Comparison of ENCODE assay signal across 21 mouse cellular contexts in genomic region chr16:91732816-91733215, GRCm38 (mm10). TPM values are rescaled to one million over a fixed set of nuclear protein-coding genes. Genes with fewer than 3 reads are reported as not detected.
DNase-seq lines count a peak whose midpoint lies in the region; ATAC-seq and TF ChIP-seq lines count a peak whose summit lies in the region.
"Had no signal": no experiment of that assay in that cellular context is flagged by ENCODE, and none has a peak within 500 bp of the region (broad histone marks: within the 10 kb centered on the region; RNA-seq: fewer than 3 reads in every experiment).

No protein-coding gene starts in this region.

- TF ChIP-seq CTCF in forebrain, postnatal 0 days (IDR thresholded peaks at IDR 0.05; ENCODE audit: low read depth) = no peak
- no peak for TF ChIP-seq CTCF in bone marrow macrophage, adult 2 months (IDR thresholded peaks at IDR 0.05; ENCODE audit: low read depth, low read length)

- no peak for TF ChIP-seq POLR2A in bone marrow macrophage, adult 2 months (IDR thresholded peaks at IDR 0.05; ENCODE audit: borderline replicate concordance, low read depth, low read length)

- peaks cover 28% of the 10 kb centered on the region for H3K4me1 ChIP-seq in forebrain, postnatal 0 days (ENCODE audit: insufficient read depth)
- H3K4me1 ChIP-seq in forebrain, embryonic 16.5 days (replicated peaks; ENCODE audit: control insufficient read depth, insufficient read depth, low read length) = peaks cover 48% of the 10 kb centered on the region
- peaks cover 50% of the 10 kb centered on the region for H3K4me1 ChIP-seq in bone marrow macrophage, adult 2 months (ENCODE audit: control insufficient read depth, insufficient read depth, low read length)

- no peaks in the 10 kb centered on the region for H3K36me3 ChIP-seq in forebrain, postnatal 0 days (ENCODE audit: insufficient read depth)
- no peaks in the 10 kb centered on the region for H3K36me3 ChIP-seq in forebrain, embryonic 16.5 days (ENCODE audit: control insufficient read depth, insufficient read depth)
- H3K36me3 ChIP-seq: embryonic facial prominence, embryonic 10.5 days; embryonic facial prominence, embryonic 12.5 days; G1E had no signal

- H3K9me3 ChIP-seq in forebrain, postnatal 0 days (ENCODE audit: low read length) = no peaks in the 10 kb centered on the region
- no peaks in the 10 kb centered on the region for H3K9me3 ChIP-seq in forebrain, embryonic 16.5 days (ENCODE audit: control insufficient read depth, low read length)
- H3K9me3 ChIP-seq: embryonic facial prominence, embryonic 10.5 days; embryonic facial prominence, embryonic 12.5 days; G1E had no signal

- no peaks in the 10 kb centered on the region for H3K27me3 ChIP-seq in forebrain, postnatal 0 days (ENCODE audit: insufficient read depth, low read length)
- H3K27me3 ChIP-seq in forebrain, embryonic 16.5 days (replicated peaks; ENCODE audit: control insufficient read depth, insufficient read depth, low read length) = no peaks in the 10 kb centered on the region
- H3K27me3 ChIP-seq: embryonic facial prominence, embryonic 12.5 days; Patski had no signal

- peak overlapping the region; percentile 61; the same call in 1 of the 2 replicates for H3K4me2 ChIP-seq in forebrain, postnatal 0 days (ENCODE audit: low read depth)
- no peak overlapping the region for H3K4me2 ChIP-seq in forebrain, embryonic 16.5 days (ENCODE audit: low read length)
- H3K4me2 ChIP-seq: embryonic facial prominence, embryonic 12.5 days had no signal

- DNase-seq in forebrain, postnatal 0 days = no peak
- DNase-seq in 3T3-L1 (ENCODE audit: low read depth, low spot score) (peak; percentile 18), 416B (ENCODE audit: low read depth) (peak; percentile 61)
- DNase-seq in right cerebral cortex, adult 18-20 months = no peak
- no peak for DNase-seq in adrenal gland, postnatal 36 days
- no peak for DNase-seq in gastrocnemius, postnatal 4 days (ENCODE audit: low spot score in 2 of 2)
- DNase-seq: adrenal gland, adult 8-10 months; adrenal gland, postnatal 14 days; cerebellum, adult 11-12 months; cerebellum, adult 2 months; cerebellum, adult 9-10 months; cerebellum, postnatal 10 days; cerebellum, postnatal 25 days had no signal

- no peak overlapping the region for H3K27ac ChIP-seq in forebrain, postnatal 0 days (ENCODE audit: low read depth, low read length)
- no peak overlapping the region for H3K27ac ChIP-seq in forebrain, embryonic 16.5 days (ENCODE audit: low read length)
- peak overlapping the region; percentile 35 for H3K27ac ChIP-seq in bone marrow macrophage, adult 2 months (ENCODE audit: insufficient read depth, low read depth, low read length)
- H3K27ac ChIP-seq: embryonic facial prominence, embryonic 10.5 days; embryonic facial prominence, embryonic 12.5 days had no signal

- H3K4me3 ChIP-seq in forebrain, postnatal 0 days (ENCODE audit: low read depth, low read length) = no peak overlapping the region
- H3K4me3 ChIP-seq in forebrain, embryonic 16.5 days (replicated peaks; ENCODE audit: low read length) = no peak overlapping the region
- H3K4me3 ChIP-seq in bone marrow macrophage, adult 2 months (ENCODE audit: insufficient read depth, low read length) = no peak overlapping the region
- H3K4me3 ChIP-seq: embryonic facial prominence, embryonic 12.5 days had no signal

- H3K9ac ChIP-seq in forebrain, postnatal 0 days = no peak overlapping the region
- H3K9ac ChIP-seq in forebrain, embryonic 16.5 days (replicated peaks; ENCODE audit: low read depth, low read length) = no peak overlapping the region
- H3K9ac ChIP-seq: embryonic facial prominence, embryonic 12.5 days had no signal

- WGBS in forebrain, postnatal 0 days = 70% methylated on average over 2 of the region's 2 CpGs
- WGBS in forebrain, embryonic 16.5 days = 79% methylated on average over 2 of the region's 2 CpGs

- no peak for ATAC-seq in forebrain, postnatal 0 days
- no peak for ATAC-seq in forebrain, embryonic 16.5 days
- ATAC-seq: activated CD4-positive, CD25-positive, alpha-beta regulatory T cell, adult 4 months; forebrain, embryonic 14.5 days; Patski had no signal

RNA-seq across cellular contexts. Expression of gene Itsn1, which starts 3.7 kb away (rescaled TPM):
- total RNA-seq in forebrain, postnatal 0 days (2014; rRNA removed) = 79.2 and 90.5 TPM in 2 replicates
- 30.1 and 43.5 TPM in 2 replicates for polyA plus RNA-seq in forebrain, postnatal 0 days (2015; fragmentation: Nextera tagmentation; extraction: Ambion mirVana)
- polyA plus RNA-seq in forebrain, embryonic 16.5 days (2015; fragmentation: Nextera tagmentation; extraction: Ambion mirVana) = 86.3 and 94.3 TPM in 2 replicates
- 110 and 130 TPM in 2 replicates for polyA plus RNA-seq in bone marrow macrophage, adult 2 months (2012; ENCODE audit: insufficient read depth, insufficient read length, missing spikeins)
- total RNA-seq in adrenal gland, postnatal 36 days (2021) = 10 to 100 TPM; 33.6 to 49.3 TPM
- 10 to 100 TPM; 80.4 to 82.9 TPM for total RNA-seq in gastrocnemius, postnatal 4 days (2021)

RNA-seq across cellular contexts. Expression of gene Cryzl1, which starts 4.0 kb away (rescaled TPM):
- total RNA-seq in forebrain, postnatal 0 days (2014; rRNA removed) = 62.5 and 69.5 TPM in 2 replicates
- polyA plus RNA-seq in forebrain, postnatal 0 days (2015; fragmentation: Nextera tagmentation; extraction: Ambion mirVana) = 94.8 and 97.1 TPM in 2 replicates
- 106 and 111 TPM in 2 replicates for polyA plus RNA-seq in forebrain, embryonic 16.5 days (2015; fragmentation: Nextera tagmentation; extraction: Ambion mirVana)
- 55.0 and 61.5 TPM in 2 replicates for polyA plus RNA-seq in bone marrow macrophage, adult 2 months (2012; ENCODE audit: insufficient read depth, insufficient read length, missing spikeins)
- total RNA-seq in adrenal gland, postnatal 36 days (2021) = 10 to 100 TPM; 47.5 to 57.9 TPM
- 10 to 100 TPM; 26.6 to 27.2 TPM for total RNA-seq in gastrocnemius, postnatal 4 days (2021)

RNA-seq across cellular contexts. Expression of gene Donson, which starts 44.2 kb away (rescaled TPM):
- total RNA-seq in forebrain, postnatal 0 days (2014; rRNA removed) = 21.9 and 25.8 TPM in 2 replicates
- polyA plus RNA-seq in forebrain, postnatal 0 days (2015; fragmentation: Nextera tagmentation; extraction: Ambion mirVana) = 9.8 and 12.3 TPM in 2 replicates
- polyA plus RNA-seq in forebrain, embryonic 16.5 days (2015; fragmentation: Nextera tagmentation; extraction: Ambion mirVana) = 19.8 and 23.8 TPM in 2 replicates
- polyA plus RNA-seq in bone marrow macrophage, adult 2 months (2012; ENCODE audit: insufficient read depth, insufficient read length, missing spikeins) = 12.2 and 14.5 TPM in 2 replicates
- total RNA-seq in adrenal gland, postnatal 36 days (2021) = 1 to 10 TPM; 5.3 to 5.4 TPM
- 1 to 10 TPM; 6.9 to 9.6 TPM for total RNA-seq in gastrocnemius, postnatal 4 days (2021)

Comparison
In these comparisons a context has a peak if more than half of its experiments do, and no peak if none do; other contexts are left out.
1. DNase-seq: peak in 3T3-L1 (single experiment) and 416B (single experiment); none in forebrain, postnatal 0 days (single experiment), right cerebral cortex, adult 18-20 months (single experiment), adrenal gland, postnatal 36 days (0 of 2) and gastrocnemius, postnatal 4 days (0 of 2).